Mouse (Mus musculus) regulatory T cell (primary cell): Measurements from ENCODE around the gene Tceanc2.

Experiments
- in situ Hi-C: fragments of 300-600 bp; cut with MboI, MseI; formaldehyde crosslinking; loops from one replicate; pipeline ENCODE4 v1.15.1; 2025; ENCODE audit warnings: high pct_unique_total_duplicates

The Tceanc2 gene

GRCm38 (mm10) chr4:107178830-107179490 lies at the start of gene Tceanc2:
Tceanc2 (minus strand) TSS chr4:107179116.
- in situ Hi-C loops, result no loop called here

DNA sequence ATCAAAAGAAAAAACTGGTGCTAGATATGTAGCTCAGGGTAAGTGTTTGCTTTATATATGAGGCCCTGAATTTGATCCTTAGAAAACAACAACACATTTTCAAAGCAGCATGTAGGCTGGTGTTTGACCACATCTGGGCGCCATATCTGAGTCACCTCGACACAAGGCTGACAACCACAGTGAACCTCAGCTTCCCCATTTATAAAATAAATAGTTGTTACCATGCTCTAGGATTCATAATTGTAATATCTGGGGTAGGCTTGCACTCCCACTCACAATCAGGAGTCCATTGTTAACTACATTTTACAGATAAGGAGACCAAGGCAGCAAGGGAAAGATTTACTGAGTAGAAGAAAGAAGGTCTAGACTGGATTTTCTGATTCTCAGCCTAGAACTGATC lies 47.4 kb upstream of the Tceanc2 start:
- in situ Hi-C loops, result no loop called here

- in situ Hi-C loops, result no loop called here
Measured at GRCm38 (mm10) chr4:107223225-107224204, 44.6 kb upstream of the Tceanc2 start.

DNA sequence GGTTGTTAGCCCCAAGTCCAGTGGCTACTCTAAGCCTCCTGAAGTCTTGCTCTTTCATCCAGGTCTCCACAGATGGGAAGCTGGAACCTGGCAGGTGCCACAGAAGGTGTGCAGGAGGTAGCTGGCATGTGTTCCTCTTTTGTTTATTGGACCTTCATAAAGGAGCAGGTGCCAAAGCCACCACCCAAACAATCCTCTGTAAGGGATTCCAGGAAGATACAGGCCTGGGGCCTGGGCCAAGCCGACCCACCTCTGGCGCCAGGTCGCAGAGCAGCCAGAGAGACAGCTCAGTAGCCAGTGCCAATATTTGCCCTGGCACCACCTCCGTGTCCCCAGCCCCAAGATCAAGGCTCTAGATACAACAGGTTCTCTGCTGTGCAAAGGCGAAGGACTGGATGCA lies 42.6 kb upstream of the Tceanc2 start:
- in situ Hi-C loops, result no loop called here

DNA sequence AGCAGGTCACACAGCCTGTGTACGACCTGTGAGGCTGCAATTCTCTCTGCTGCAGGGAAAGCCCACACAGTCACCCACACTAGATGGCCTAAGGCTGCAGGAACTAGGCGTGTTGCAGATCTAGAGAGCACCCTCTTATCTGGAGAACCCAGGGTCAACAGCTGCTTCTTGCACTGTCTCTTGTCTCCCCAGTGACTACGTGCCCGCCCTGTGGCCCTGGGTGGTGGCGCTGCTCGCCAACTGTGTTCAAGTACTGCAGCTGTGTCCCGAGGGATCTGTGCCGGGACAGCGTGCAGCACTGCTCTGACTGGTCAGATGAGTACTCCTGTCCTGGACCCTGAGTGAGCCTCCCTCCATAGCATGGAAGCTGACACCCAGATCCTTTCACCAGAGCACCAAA lies 38.7 kb upstream of the Tceanc2 start:
- in situ Hi-C loops, result no loop called here

DNA sequence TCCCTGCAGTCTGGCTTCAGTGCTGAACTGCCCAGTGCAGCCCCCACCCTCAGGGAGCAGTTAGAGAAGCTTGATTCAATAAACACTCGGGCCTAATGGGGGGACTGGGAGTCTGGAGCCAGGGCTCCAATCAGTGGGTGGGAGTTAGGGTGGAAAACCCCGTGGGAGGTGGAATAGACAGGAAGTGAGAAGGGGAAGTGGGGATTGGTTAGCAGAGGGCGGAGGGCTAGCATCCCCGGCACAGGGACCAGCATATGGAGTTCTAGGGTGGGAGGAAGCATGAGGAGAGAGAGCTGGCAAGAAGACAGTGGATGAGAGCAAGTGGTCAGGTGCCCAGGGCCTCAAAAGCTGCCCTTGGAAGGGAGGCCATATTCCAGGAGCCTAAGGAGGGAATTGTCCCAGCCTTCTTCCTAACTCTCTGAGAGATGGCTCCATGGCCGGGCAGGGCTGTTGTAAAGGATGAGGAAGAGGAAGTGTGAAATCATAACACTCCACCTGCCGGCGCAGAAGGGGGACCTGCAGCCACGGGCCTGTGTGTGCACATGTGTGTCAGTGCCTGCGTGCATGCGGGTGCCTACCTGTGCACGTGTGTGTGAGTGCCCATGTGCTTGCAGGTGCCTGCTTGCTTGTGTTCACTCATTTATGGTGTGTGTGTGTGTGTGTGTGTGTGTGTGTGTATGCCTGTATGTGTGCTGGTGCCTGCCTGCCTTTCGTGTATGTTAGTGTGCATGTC lies 34.5 kb upstream of the Tceanc2 start:
- in situ Hi-C loops, result no loop called here

DNA sequence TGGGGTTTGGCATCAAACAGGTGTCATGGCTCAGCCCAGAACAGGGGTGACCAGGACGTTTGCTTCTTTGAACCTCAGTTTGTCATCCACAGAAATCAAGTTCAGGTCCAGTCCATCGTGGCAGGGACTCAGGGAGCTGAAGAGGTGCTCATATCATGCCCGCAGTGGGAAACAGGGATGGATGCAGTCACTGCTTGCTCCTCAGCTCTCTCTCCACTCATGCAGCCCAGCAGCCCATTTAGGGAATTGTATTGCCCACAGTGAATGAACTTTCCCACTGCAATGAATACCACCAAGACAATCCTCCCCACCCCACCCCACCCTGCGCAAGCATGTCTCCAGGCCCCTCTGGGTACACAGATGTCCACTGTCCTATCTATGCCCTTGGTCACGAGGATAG lies 33.0 kb upstream of the Tceanc2 start:
- in situ Hi-C loops, result no loop called here

- in situ Hi-C loops, result no loop called here
Measured at GRCm38 (mm10) chr4:107211465-107211864, 32.5 kb upstream of the Tceanc2 start.

DNA sequence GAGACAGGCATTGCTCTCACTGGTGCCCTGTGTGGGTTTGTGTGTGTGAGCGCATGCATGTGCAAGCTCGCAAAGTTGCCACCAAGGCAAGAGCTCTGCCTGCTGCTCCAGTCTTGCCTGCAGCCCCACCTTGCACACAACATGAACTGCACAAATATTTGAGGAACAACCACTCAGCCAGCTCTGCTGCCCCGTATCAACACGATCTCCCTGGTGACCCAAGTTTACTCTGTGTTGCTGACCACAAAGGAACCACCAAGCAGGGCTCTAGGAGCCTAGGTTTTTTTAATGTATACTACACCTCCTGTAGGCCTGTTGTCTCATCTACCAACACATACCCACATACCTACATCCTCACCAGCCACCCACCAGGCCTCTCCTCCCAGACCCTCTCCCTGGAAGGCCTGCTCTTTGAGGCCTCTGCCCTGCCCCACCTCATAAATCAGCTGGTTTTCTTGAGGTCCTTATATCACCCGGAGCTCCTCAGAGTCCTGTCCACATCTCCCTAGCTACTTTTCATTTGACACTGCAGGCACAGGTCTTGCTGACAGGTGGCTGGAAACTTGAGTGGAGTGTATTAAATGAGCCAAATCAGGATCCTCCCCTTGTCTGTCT lies 31.7 kb upstream of the Tceanc2 start:
- in situ Hi-C loops, result no loop called here

DNA sequence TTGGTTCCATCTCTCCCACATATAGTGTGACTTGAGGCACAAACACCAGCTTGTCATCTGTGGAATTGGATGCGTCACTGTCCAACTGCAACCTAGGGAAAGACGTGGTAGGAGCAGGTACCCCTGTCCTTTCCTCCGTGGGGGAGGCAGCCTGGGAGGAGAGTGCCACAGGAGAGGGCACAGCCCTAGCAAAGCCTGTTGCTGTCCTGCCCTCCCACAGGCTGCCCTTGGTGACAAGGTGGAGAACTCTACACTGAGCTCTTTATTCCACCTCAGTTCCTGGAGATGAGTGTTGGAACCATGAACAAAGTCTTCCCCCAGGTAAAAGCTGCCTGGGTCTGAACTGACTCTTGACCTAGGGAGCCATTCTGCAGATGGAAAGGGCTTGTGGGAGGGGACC lies 30.0 kb upstream of the Tceanc2 start, which contains the start of gene Ldlrad1:
Gene Ldlrad1, plus strand, starts transcription at position 301 of the 400 bp plus-strand sequence.
- in situ Hi-C loops, result no loop called here

DNA sequence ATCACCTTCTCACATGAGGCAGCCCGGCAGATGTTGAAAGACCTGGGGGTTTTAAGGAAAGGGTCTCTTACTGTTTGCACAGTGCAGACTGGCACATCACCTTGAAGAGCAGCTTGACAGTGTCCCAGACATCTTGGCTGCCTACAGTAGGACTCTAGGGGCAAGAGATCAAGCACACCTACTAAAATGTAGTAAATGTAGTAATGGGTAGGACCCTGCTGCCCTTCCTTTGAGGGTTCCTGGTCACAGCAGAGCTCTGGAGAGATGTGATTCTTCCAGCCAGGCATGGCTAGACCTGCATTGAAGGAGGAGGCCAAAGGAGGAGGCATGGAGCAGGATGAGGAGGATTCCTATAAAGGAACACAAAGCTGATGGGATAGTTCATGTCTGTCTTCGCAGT lies 28.1 kb upstream of the Tceanc2 start:
- in situ Hi-C loops, result no loop called here

DNA sequence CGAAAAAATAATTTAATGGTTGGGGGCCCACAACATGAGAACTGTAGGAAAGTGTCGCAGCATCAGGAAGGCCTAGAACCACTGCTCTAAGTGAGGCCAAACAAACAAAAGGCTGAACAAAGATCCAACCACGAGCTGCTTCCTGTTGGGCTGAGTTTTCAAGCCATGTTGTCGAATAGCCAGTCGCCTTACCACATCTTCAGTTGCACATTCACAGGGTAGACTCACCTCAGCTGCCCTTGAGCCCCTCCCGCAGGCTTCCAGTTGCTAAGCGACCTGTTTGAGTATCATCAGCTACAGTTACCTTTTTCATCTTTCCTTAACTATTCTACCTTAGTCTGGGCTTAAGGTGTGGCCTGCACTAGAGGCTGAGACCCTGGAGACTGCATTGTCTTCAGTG lies 24.1 kb upstream of the Tceanc2 start:
- in situ Hi-C loops, result no loop called here

DNA sequence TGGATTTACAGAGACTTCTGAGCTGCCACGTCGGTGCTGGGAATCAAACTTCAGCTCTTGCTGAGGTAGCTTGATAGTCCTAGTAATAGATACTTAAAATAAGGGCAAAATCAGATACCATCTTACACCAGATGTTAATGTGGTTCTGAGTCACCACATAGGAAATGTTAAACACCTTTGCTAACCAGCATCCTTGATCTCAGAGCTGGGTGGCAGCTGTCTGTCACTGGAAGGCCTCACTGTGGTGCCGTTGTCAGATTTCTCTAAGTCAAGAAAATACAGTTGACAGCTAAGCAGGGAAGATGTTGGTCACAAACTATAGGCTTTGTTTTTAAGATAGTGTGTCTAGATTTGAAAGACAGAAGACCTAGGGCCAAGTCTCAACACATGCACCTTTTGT lies 22.9 kb upstream of the Tceanc2 start:
- in situ Hi-C loops, result no loop called here

DNA sequence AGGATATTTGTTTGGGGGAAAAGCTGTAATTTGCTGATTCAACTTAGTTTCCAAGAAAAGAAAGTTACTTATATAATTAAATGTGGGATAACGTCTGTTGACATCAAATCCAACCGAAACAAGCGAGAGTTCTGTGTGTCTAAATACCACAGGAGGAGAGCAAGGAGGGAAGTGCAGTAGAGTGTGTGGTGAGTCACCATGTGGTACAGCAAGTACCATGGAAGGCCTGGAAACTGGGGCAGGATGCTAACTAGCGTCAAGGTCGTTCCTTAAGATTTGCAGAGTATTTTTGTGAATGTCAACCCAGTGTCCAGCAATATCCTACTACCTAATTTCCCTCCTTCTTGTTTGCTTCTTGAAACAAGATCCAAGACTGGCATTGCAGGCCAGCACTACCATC lies 19.2 kb upstream of the Tceanc2 start:
- in situ Hi-C loops, result no loop called here

DNA sequence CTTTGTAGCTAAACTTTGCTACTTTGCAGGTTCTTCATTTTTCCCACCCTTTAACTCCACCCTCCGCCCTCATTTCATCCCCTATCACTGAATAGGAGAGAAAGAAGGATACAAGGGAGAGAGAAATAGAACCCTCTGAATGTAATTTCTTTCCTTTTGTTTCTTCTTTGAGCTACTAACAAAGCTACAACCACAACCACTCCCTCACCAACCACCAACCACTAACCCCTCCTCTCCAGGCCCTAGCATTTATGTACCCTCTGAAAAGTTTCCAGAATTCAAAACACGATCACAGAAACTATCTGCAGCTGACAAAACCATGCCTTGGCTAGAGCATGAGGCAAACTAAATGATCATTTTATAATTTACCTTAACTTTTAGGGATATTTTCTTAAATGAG lies 17.5 kb upstream of the Tceanc2 start:
- in situ Hi-C loops, result no loop called here

- in situ Hi-C loops, result no loop called here
Measured at GRCm38 (mm10) chr4:107193841-107194240, 14.9 kb upstream of the Tceanc2 start.

GRCm38 (mm10) chr4:107185703-107186102 lies 6.8 kb upstream of the Tceanc2 start:
- in situ Hi-C loops, result no loop called here

DNA sequence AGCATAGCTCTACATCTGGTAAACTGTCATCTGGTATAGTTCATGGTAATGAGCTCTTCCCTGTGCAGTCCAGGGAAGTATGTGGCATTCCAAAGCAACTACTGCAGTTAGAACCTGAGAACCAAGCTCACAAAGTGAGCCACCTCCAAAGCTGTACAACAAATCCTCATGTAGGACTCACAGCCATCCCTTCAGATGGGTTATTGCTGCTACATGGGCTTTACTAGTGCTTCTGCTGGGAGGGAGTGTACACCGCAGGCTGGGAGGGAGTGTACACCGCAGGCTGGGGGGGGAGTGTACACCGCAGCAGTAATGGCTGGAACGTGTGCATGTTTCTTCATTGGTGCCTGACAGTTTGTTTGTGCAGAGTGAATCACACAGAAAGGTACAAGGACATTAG lies 4.3 kb upstream of the Tceanc2 start:
- in situ Hi-C loops, result no loop called here

- in situ Hi-C loops, result no loop called here
Measured at GRCm38 (mm10) chr4:107182796-107183195, 3.9 kb upstream of the Tceanc2 start.

DNA sequence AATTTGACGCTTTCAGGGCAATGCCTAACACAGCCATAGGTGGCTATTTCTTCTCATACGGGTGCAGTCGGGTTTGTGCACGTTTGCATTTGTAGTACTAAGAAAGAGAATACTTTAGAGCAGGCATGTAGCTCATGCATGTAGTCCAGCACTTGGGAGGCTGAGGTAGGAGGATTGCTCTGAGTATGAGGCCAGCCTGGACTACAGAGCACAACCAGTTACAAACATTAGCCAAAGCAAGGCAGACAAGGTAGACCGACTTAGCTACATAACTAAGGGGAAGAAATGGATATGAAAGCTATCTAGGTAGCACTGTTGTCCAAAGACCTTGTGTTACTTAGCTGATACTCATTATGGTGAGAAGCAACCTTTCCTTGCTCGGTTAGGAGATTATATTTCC lies 3.0 kb upstream of the Tceanc2 start:
- in situ Hi-C loops, result no loop called here

DNA sequence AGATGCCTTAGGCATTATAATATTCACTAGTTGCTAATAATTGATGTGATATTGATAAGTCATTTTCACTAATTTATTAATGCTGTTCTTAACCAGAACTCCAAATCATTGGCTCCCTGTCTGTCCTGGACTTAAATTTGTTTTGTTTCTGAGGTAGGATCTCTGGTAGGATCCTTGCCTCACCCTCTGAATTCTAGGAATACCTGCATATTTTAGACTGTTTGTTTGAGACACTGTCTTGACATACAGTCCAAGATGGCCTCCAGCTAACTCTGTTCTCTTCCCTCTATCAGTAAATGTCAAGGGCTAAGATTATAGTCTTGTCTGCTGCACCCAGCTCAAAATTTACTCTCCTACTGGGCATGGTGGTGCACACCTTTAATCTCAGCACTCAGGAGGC lies 1.8 kb upstream of the Tceanc2 start:
- in situ Hi-C loops, result no loop called here

GRCm38 (mm10) chr4:107179561-107179960 lies 645 bp upstream of the Tceanc2 start:
- in situ Hi-C loops, result no loop called here
